Mouse (Mus musculus) frontal cortex, postnatal 10 days (tissue): ENCODE data around the gene Sprn.
A peak's percentile ranks its signal among the peaks of the same experiment; 100 is the strongest.

ENCODE experiments used
- DNase-seq, 2 experiments: peaks; one replicate each; pipeline ENCODE4 v3.0.0; 2022; ENCODE audit warnings: low spot score in 2 of 2, mixed read lengths in 1 of 2

Sprn gene

GRCm38 (mm10) chr7:140154218-140154927 lies at the start of gene Sprn:
Gene Sprn (minus strand): TSS chr7:140154877.
- DNase-seq, result peak; percentile 70

- DNase-seq, result no peak
Observed at GRCm38 (mm10) chr7:140201090-140201489, 46.4 kb upstream of the Sprn start.

- DNase-seq, result no peak
Observed at GRCm38 (mm10) chr7:140196002-140196401, 41.3 kb upstream of the Sprn start.

- no peak for DNase-seq
Observed at GRCm38 (mm10) chr7:140194031-140194430, 39.4 kb upstream of the Sprn start.

- no peak for DNase-seq
Observed at GRCm38 (mm10) chr7:140192851-140193250, 38.2 kb upstream of the Sprn start.

GRCm38 (mm10) chr7:140192445-140192844 lies 37.8 kb upstream of the Sprn start:
- DNase-seq, result no peak

- no peak for DNase-seq
Observed at GRCm38 (mm10) chr7:140190435-140190834, 35.8 kb upstream of the Sprn start.

GRCm38 (mm10) chr7:140188391-140189328 lies 34.0 kb upstream of the Sprn start:
- DNase-seq, result no peak

- DNase-seq, result no peak
Observed at GRCm38 (mm10) chr7:140187721-140188390, 33.2 kb upstream of the Sprn start.

GRCm38 (mm10) chr7:140186646-140187620 lies 32.3 kb upstream of the Sprn start:
- DNase-seq, result no peak

- no peak for DNase-seq
Observed at GRCm38 (mm10) chr7:140184206-140184605, 29.5 kb upstream of the Sprn start.

- DNase-seq, result no peak
Observed at GRCm38 (mm10) chr7:140180692-140181091, 26.0 kb upstream of the Sprn start.

- DNase-seq, result no peak
Observed at GRCm38 (mm10) chr7:140179176-140179575, 24.5 kb upstream of the Sprn start.

- no peak for DNase-seq
Observed at GRCm38 (mm10) chr7:140172936-140173335, 18.3 kb upstream of the Sprn start, which contains the start of gene Olfr523. Gene Olfr523 (plus strand): TSS chr7:140173217.

GRCm38 (mm10) chr7:140170863-140171262 lies 16.2 kb upstream of the Sprn start:
- no peak for DNase-seq

- DNase-seq, result no peak
Observed at GRCm38 (mm10) chr7:140169386-140169785, 14.7 kb upstream of the Sprn start.

GRCm38 (mm10) chr7:140167950-140168349 lies 13.3 kb upstream of the Sprn start:
- no peak for DNase-seq

- no peak for DNase-seq
Observed at GRCm38 (mm10) chr7:140164664-140165063, 10.0 kb upstream of the Sprn start, which contains the start of gene Olfr522. Gene Olfr522 (minus strand): TSS chr7:140164764.

- no peak for DNase-seq
Observed at GRCm38 (mm10) chr7:140160363-140160762, 5.7 kb upstream of the Sprn start.

- DNase-seq, result no peak
Observed at GRCm38 (mm10) chr7:140153829-140154217, 854 bp downstream of the Sprn start.

- peak; percentile 53 to 54 for DNase-seq
Observed at GRCm38 (mm10) chr7:140153383-140153782, 1.3 kb downstream of the Sprn start.
